In the genomic region with DNA sequence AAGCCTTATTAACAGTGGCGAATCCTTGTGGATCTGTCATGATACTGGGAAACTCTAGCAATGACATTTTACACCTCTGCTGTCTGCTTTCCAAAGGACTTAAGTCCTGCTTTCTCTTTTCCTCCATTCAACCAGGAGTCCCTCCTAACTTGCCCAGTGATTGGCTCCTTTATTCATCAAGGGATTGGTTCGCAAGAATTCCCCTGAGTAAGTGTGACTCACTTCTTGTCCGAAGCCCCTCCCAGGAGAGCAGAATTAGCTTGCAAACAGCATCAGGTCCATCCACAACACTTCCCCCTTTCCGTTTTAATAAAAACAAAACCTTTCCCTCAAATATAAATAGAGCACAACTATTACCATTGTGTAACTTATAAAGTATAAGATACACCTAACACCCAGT, we compare ENCODE assay signal across 24 mouse cellular contexts. TPM values are rescaled to one million over a fixed set of nuclear protein-coding genes. Genes with fewer than 3 reads are reported as not detected.
DNase-seq lines count a peak whose midpoint lies in the region; ATAC-seq and TF ChIP-seq lines count a peak whose summit lies in the region.
"Had no signal": no experiment of that assay in that cellular context is flagged by ENCODE, and none has a peak within 500 bp of the region (broad histone marks: within the 10 kb centered on the region; RNA-seq: fewer than 3 reads in every experiment).

No protein-coding gene starts in this region.

- H3K9me3 ChIP-seq in MEL (replicated peaks; ENCODE audit: insufficient read depth, low read length), result no peaks in the 10 kb centered on the region
- H3K9me3 ChIP-seq: forebrain, embryonic 13.5 days; hindbrain, embryonic 13.5 days had no signal

- intact Hi-C loops in heart, postnatal 10 days (cut with DNase I), result no loop called here

- H3K4me3 ChIP-seq in MEL (ENCODE audit: control insufficient read depth in 1 of 2, insufficient read depth in 1 of 2, low read depth in 2 of 2, low read length in 2 of 2), result no peak overlapping the region
- H3K4me3 ChIP-seq: forebrain, embryonic 10.5 days; forebrain, embryonic 13.5 days; heart, adult 2 months; hindbrain, embryonic 10.5 days; hindbrain, embryonic 13.5 days had no signal

- DNase-seq in 3T3-L1 (ENCODE audit: low read depth, low spot score), result peak; percentile 33
- peak; percentile 23 for DNase-seq in MEL (ENCODE audit: low read depth, low spot score)
- peak; percentile 76 for DNase-seq in R1 (ENCODE audit: low read depth, low spot score)
- DNase-seq in heart, postnatal 10 days, result no peak
- DNase-seq in thymus, adult 18-20 months, result no peak
- DNase-seq: adrenal gland, adult 2 months; adrenal gland, postnatal 14 days; cerebellum, adult 18-20 months; cerebellum, adult 9-10 months; cerebellum, postnatal 14 days; gastrocnemius, postnatal 10 days; gastrocnemius, postnatal 36 days; heart, adult 2 months; heart, postnatal 36 days; kidney, adult 18-20 months had no signal

- no peak for ATAC-seq in inflammation-experienced regulatory T-cells, adult 6 months
- ATAC-seq: CD4-positive, CD25-positive, alpha-beta regulatory T cell, adult 4 months; forebrain, embryonic 13.5 days; forebrain, embryonic 16.5 days; hindbrain, embryonic 16.5 days; intestine, embryonic 16.5 days had no signal

- no peak overlapping the region for H3K27ac ChIP-seq in MEL (ENCODE audit: control insufficient read depth, low read depth, low read length)
- H3K27ac ChIP-seq: forebrain, embryonic 10.5 days; forebrain, embryonic 13.5 days; heart, adult 2 months; hindbrain, embryonic 10.5 days; hindbrain, embryonic 13.5 days had no signal

- no peak for TF ChIP-seq RAD21 in MEL (IDR thresholded peaks at IDR 0.05; ENCODE audit: low read depth, low read length)

- H3K9ac ChIP-seq in MEL (ENCODE audit: control insufficient read depth, low read depth, low read length, poor library complexity, severe bottlenecking), result no peak overlapping the region
- H3K9ac ChIP-seq: forebrain, embryonic 13.5 days; hindbrain, embryonic 13.5 days had no signal

- TF ChIP-seq CTCF in MEL (IDR thresholded peaks at IDR 0.05 in 2 of 3, conservative IDR thresholded peaks at IDR 0.05 in 1 of 3; ENCODE audit: control insufficient read depth in 1 of 3, insufficient read depth in 1 of 3, low read depth in 2 of 3, low read length in 3 of 3, poor library complexity in 1 of 3, severe bottlenecking in 1 of 3), result no peak

- no peak for TF ChIP-seq EP300 in MEL (IDR thresholded peaks at IDR 0.05; ENCODE audit: low read depth in 1 of 2, low read length in 2 of 2)

- H3K36me3 ChIP-seq in MEL (ENCODE audit: control insufficient read depth in 1 of 2, insufficient read depth in 2 of 2, low read length in 2 of 2), result peaks cover 0 to 23% of the 10 kb centered on the region in 2 experiments; a peak in 2 of 4 replicates

- H3K4me1 ChIP-seq in MEL (ENCODE audit: control insufficient read depth in 1 of 2, insufficient read depth in 2 of 2, low read length in 2 of 2), result no peaks in the 10 kb centered on the region
- H3K4me1 ChIP-seq: forebrain, embryonic 10.5 days; forebrain, embryonic 13.5 days; hindbrain, embryonic 10.5 days; hindbrain, embryonic 13.5 days had no signal

- H3K79me2 ChIP-seq in MEL (ENCODE audit: control insufficient read depth, insufficient read depth, low read length, poor library complexity), result no peaks in the 10 kb centered on the region; the same call in 1 of the 2 replicates

- H3K27me3 ChIP-seq in MEL (ENCODE audit: control insufficient read depth in 1 of 2, insufficient read depth in 2 of 2, low read length in 2 of 2), result no peaks in the 10 kb centered on the region
- H3K27me3 ChIP-seq: forebrain, embryonic 13.5 days; hindbrain, embryonic 13.5 days had no signal

- TF ChIP-seq POLR2A in MEL (IDR thresholded peaks at IDR 0.05; ENCODE audit: control insufficient read depth in 1 of 2, insufficient read depth in 1 of 2, low read depth in 1 of 2, low read length in 2 of 2, poor library complexity in 1 of 2), result no peak

TF ChIP-seq in MEL, 35 proteins besides CTCF, POLR2A, EP300 and RAD21:
- no peak for TF ChIP-seq MAFK (IDR thresholded peaks at IDR 0.05; ENCODE audit: borderline replicate concordance, low read depth, low read length)
- no peak for TF ChIP-seq SMC3 (IDR thresholded peaks at IDR 0.05; ENCODE audit: low read depth, low read length)
- no peak for TF ChIP-seq CHD2 (IDR thresholded peaks at IDR 0.05; ENCODE audit: low read length)
- TF ChIP-seq CHD1 (IDR thresholded peaks at IDR 0.05; ENCODE audit: low read depth, low read length), result no peak
- TF ChIP-seq MYC (IDR thresholded peaks at IDR 0.05; ENCODE audit: low read depth, low read length), result no peak
- no peak for TF ChIP-seq KAT2A (conservative IDR thresholded peaks at IDR 0.05; ENCODE audit: low read depth, low read length)
- no peak for TF ChIP-seq MXI1 (IDR thresholded peaks at IDR 0.05; ENCODE audit: low read depth, low read length)
- no peak for TF ChIP-seq POLR2AphosphoS2 (IDR thresholded peaks at IDR 0.05; ENCODE audit: low read length)
- no peak for TF ChIP-seq NRF1 (IDR thresholded peaks at IDR 0.05; ENCODE audit: insufficient read depth, low read depth, low read length, poor library complexity, severe bottlenecking)
- TF ChIP-seq ETS1 (IDR thresholded peaks at IDR 0.05; ENCODE audit: low read depth, low read length), result no peak
- TF ChIP-seq TBP (IDR thresholded peaks at IDR 0.05; ENCODE audit: low read depth, low read length), result no peak
- TF ChIP-seq POLR2AphosphoS5 (IDR thresholded peaks at IDR 0.05; ENCODE audit: borderline replicate concordance, low read depth, low read length), result no peak
- TF ChIP-seq ZKSCAN1 (IDR thresholded peaks at IDR 0.05; ENCODE audit: low read depth, low read length), result no peak
- no peak for TF ChIP-seq MAZ (IDR thresholded peaks at IDR 0.05; ENCODE audit: low read depth, low read length)
- no peak for TF ChIP-seq GABPA (IDR thresholded peaks at IDR 0.05; ENCODE audit: low read depth, low read length)

RNA-seq across cellular contexts. Expression of a gene that starts 10.1 kb away (rescaled TPM):
- 37.5 and 43.0 TPM in 2 replicates for total RNA-seq in MEL (2012; rRNA removed)
- polyA plus RNA-seq in MEL (2012; ENCODE audit: insufficient read depth in 1 of 2, insufficient read length in 2 of 2, low read depth in 1 of 2, low replicate concordance in 2 of 2, missing spikeins in 1 of 2), result 10 to 100 TPM in 1 of 2 experiments, not detected in 1; 31.5 TPM
- polyA plus RNA-seq in inflammation-experienced regulatory T-cells, adult 6 months (2017; shearing (Covaris generic)), result 10 to 100 TPM; 22.4 to 29.0 (median 26.0) TPM
- total RNA-seq in heart, postnatal 10 days (2021), result 10 to 100 TPM; 39.4 to 39.9 TPM

RNA-seq across cellular contexts. Expression of a gene that starts 11.4 kb away (rescaled TPM):
- total RNA-seq in MEL (2012; rRNA removed), result 16.2 and 20.4 TPM in 2 replicates
- 100 to 1,000 TPM in 1 of 2 experiments, 10 to 100 TPM in 1; 30.0 to 145 TPM for polyA plus RNA-seq in MEL (2012; ENCODE audit: insufficient read depth in 1 of 2, insufficient read length in 2 of 2, low read depth in 1 of 2, low replicate concordance in 2 of 2, missing spikeins in 1 of 2)
- polyA plus RNA-seq in inflammation-experienced regulatory T-cells, adult 6 months (2017; shearing (Covaris generic)), result 10 to 100 TPM in 2 of 3 experiments, 1 to 10 TPM in 1; 9.8 to 15.8 (median 15.6) TPM
- total RNA-seq in heart, postnatal 10 days (2021), result 10 to 100 TPM; 61.0 to 66.0 TPM

RNA-seq across cellular contexts. Expression of a gene that starts 22.9 kb away (rescaled TPM):
- 24.6 and 32.0 TPM in 2 replicates for total RNA-seq in MEL (2012; rRNA removed)
- polyA plus RNA-seq in MEL (2012; ENCODE audit: insufficient read depth in 1 of 2, insufficient read length in 2 of 2, low read depth in 1 of 2, low replicate concordance in 2 of 2, missing spikeins in 1 of 2), result 10 to 100 TPM in 1 of 2 experiments, not detected in 1; 69.4 TPM
- polyA plus RNA-seq in inflammation-experienced regulatory T-cells, adult 6 months (2017; shearing (Covaris generic)), result 10 to 100 TPM in 2 of 3 experiments, 1 to 10 TPM in 1; 1.4 to 21.8 (median 11.3) TPM
- 10 to 100 TPM; 40.4 to 43.0 TPM for total RNA-seq in heart, postnatal 10 days (2021)

Comparison
In these comparisons a context has a peak if more than half of its experiments do, and no peak if none do; other contexts are left out.
1. DNase-seq: peak in 3T3-L1 (single experiment), MEL (single experiment) and R1 (single experiment); none in heart, postnatal 10 days (0 of 2) and thymus, adult 18-20 months (0 of 2).